Mouse (Mus musculus) ES-Bruce4 (cell line): ENCODE data around the gene Trp53inp2.

Experiments used
- CTCF ChIP-seq: IDR thresholded peaks from one replicate; pipeline ENCODE4 v1.8.1; 2011; ENCODE audit warnings: low read depth, low read length
- EP300 ChIP-seq: IDR thresholded peaks from 2 replicates; pipeline ENCODE4 v1.6.1; 2011; ENCODE audit warnings: low read depth, low read length; ENCODE audit not compliant: insufficient read depth
- POLR2A ChIP-seq: IDR thresholded peaks from one replicate; pipeline ENCODE4 v1.8.1; 2011; ENCODE audit warnings: low read length; ENCODE audit not compliant: insufficient read depth

GRCm38 (mm10) chr2:155381643-155382331 is 928 bp downstream of the Trp53inp2 start:
- TF ChIP-seq CTCF (no peak), POLR2A (no peak), EP300 (peak; percentile 19; the same call in 1 of the 2 replicates)
